Mouse (Mus musculus): ENCODE measurements around the gene Tbc1d1. TPM values are rescaled to one million over a fixed set of nuclear protein-coding genes. Genes with fewer than 3 reads are reported as not detected.
"Not testable (repeated sequence)": the region's sequence is repeated elsewhere in the genome, so short reads cannot be mapped to it uniquely, and the experiment has no call there.

Gene Tbc1d1
- polyA plus RNA-seq, 1 experiment from 2014 or later = 39.9 TPM

DNA sequence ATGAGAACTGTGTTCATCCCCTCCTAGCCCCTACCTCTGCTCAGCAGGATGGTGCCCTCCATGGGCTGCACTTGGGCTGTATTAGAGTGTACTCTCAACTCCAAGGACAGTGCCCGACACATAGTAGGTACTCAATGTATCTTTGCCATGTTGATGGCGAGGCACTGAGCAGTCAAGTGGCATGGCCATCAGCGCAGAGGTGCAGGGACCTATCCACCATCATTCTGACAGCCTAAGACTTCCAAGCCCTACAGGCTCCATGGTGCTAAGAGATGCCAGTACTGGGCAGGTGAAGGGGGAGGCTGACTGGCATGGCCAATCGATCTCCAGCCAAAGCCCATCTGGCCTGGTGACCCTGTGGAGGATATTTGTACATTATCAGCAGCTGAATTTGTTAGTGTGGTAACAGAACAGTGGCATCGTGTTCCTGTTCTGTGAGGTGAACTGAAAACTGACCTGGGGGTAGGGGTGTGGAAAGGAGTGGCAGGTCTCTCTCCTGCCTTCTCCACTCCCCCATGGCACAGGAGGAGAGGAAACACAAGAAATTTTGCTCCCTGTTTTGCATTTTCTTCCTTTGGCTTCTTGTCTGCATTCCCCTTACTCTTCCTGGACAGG, 169.7 kb downstream of the Tbc1d1 start:
- Histone ChIP-seq H3K9me3 (ENCODE audit: control insufficient read depth, low read length) (no peaks in the 10 kb centered on the region), H3K4me3 (ENCODE audit: low read length) (no peak overlapping the region), H3K27ac (ENCODE audit: low read depth, low read length) (peak overlapping the region; percentile 20; the same call in 1 of the 2 replicates), H3K36me3 (ENCODE audit: control insufficient read depth, insufficient read depth, low read length) (peaks cover 21% of the 10 kb centered on the region; the same call in 1 of the 2 replicates), H3K9ac (ENCODE audit: low read depth, low read length) (no peak overlapping the region), H3K4me2 (replicated peaks; ENCODE audit: low read depth, low read length) (no peak overlapping the region), H3K27me3 (ENCODE audit: control insufficient read depth, insufficient read depth, low read length) (no peaks in the 10 kb centered on the region), H3K4me1 (ENCODE audit: control insufficient read depth, insufficient read depth, low read length) (peaks cover 22% of the 10 kb centered on the region)
- WGBS = 72% methylated on average over 5 of the region's 5 CpGs
- ATAC-seq (ENCODE audit: low FRiP score, low TSS enrichment) = 0 out of 2 replicates have a peak, but pooled peaks have one; percentile 30

DNA sequence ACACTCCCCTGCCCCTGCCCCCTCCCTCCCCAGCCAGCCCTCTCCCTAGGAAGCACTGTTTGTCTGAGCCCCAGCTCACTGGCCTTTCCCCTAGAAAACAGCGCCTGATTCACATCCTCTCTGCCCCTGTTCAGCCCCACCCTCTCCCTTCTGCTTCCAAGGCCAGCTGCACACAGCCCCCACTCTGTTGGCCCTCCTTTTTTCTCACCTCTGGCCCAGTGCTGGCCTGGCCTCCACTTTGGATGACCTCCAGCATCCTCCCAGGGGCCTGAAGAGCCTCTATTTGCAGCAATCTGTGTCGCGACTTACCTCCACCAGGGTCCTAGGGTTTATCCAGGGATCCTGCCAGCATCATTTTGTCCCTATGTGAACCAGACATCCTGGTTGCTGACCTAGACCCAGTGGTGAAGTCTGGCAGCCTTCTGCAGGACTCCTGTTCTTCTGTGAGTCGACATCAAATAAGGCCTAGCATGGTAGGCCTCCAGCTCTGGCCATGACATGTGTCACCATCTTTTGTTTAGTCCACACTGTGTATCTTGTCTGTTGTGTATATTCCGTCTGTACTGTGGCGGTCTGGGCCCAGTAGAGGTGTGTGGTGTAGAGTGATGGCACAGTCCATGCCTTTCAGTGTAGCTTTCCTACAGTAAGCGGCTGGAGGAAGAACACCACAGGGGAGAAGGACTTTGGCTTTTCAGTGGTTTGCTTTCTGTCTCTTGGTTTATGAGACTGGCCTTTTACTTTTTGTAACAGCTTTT, 170.5 kb downstream of the Tbc1d1 start:
- H3K9ac ChIP-seq (ENCODE audit: low read depth, low read length) = no peak overlapping the region
- H3K4me3 ChIP-seq (ENCODE audit: low read length) = no peak overlapping the region
- WGBS = 60% methylated on average over 7 of the region's 7 CpGs
- no peak overlapping the region for H3K4me2 ChIP-seq (replicated peaks; ENCODE audit: low read depth, low read length)
- H3K36me3 ChIP-seq (ENCODE audit: control insufficient read depth, insufficient read depth, low read length) = peaks cover 24% of the 10 kb centered on the region; the same call in 1 of the 2 replicates
- peaks cover 14% of the 10 kb centered on the region for H3K4me1 ChIP-seq (ENCODE audit: control insufficient read depth, insufficient read depth, low read length)
- ATAC-seq (ENCODE audit: low FRiP score, low TSS enrichment) = peak; percentile 71; the same call in 1 of the 2 replicates
- no peaks in the 10 kb centered on the region for H3K9me3 ChIP-seq (ENCODE audit: control insufficient read depth, low read length)
- no peaks in the 10 kb centered on the region for H3K27me3 ChIP-seq (ENCODE audit: control insufficient read depth, insufficient read depth, low read length)
- peak overlapping the region; percentile 20; the same call in 1 of the 2 replicates for H3K27ac ChIP-seq (ENCODE audit: low read depth, low read length)

DNA sequence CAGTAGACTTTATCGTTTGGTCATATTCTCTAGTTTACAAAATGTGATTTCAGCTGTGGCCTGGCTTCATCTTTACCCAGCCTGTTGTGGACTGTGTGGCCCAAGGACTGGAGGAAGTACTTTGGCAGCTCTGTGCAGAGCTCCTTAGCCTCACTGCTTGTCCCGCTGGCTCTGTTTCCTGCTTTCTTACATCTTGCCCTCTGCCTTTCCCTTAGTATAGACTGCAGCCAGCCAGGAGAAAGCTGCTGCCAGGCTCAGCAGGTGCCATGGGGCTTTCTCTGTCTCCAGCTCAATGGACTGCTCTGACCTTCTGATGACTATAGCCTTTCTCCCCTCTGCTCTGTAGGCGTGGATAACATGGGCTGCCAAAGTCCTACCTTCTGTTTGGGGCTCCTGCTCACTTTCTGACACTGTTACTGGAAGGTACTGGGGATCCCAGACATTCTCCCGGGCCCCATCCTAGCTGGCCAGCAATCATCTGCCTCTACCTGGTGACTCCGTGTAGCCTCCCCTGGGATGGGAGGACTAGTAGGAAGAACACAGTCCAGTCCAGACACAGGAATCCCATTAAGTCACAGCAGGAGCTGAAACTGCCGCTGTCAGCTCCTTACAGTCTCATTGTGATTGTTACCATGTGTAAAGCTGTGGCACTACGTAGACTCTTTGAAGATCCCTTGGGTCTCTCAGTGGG, 171.3 kb downstream of the Tbc1d1 start:
- H3K36me3 ChIP-seq (ENCODE audit: control insufficient read depth, insufficient read depth, low read length) = peaks cover 24% of the 10 kb centered on the region; the same call in 1 of the 2 replicates

DNA sequence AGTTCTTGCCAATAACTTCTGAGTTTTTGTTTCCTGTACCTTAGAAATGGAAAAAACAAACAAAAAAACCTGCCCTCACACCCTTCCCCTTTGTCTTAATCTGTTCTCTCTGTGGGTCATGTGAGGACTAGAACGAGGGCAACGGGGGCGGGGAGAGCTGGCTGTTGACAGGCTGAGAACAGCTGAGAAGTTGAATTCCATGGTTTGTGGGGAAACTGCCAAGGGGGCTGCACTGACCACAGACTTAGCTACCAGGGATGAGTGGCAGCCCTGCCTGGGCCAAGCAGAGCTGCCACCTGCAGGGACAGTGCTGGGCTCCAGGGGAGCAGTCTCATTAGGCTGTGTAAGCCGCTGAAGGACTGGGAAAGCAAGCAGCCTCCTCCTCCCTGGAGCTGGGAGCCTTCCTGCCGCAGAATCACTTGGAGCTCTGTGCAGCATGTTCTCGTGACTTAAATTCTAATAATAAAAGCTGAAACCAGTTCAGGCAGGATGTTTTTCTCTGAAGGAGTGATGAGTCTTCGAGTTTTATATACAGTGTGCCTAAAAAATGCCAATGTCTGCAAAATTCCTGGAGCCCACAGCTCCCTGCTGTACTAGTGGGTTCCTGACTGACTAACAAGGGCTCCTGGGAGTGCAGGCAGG, 180.8 kb downstream of the Tbc1d1 start:
- peak; percentile 55 for ATAC-seq (ENCODE audit: low FRiP score, low TSS enrichment)
- H3K9ac ChIP-seq (ENCODE audit: low read depth, low read length) = no peak overlapping the region
- H3K36me3 ChIP-seq (ENCODE audit: control insufficient read depth, insufficient read depth, low read length) = peaks cover 38% of the 10 kb centered on the region
- peak overlapping the region; percentile 51; the same call in 1 of the 2 replicates for H3K27ac ChIP-seq (ENCODE audit: low read depth, low read length)
- H3K27me3 ChIP-seq (ENCODE audit: control insufficient read depth, insufficient read depth, low read length) = no peaks in the 10 kb centered on the region
- 48% methylated on average over 7 of the region's 7 CpGs for WGBS
- no peak overlapping the region for H3K4me2 ChIP-seq (replicated peaks; ENCODE audit: low read depth, low read length)
- no peak overlapping the region for H3K4me3 ChIP-seq (ENCODE audit: low read length)
- no peaks in the 10 kb centered on the region for H3K9me3 ChIP-seq (ENCODE audit: control insufficient read depth, low read length)
- peaks cover 6% of the 10 kb centered on the region; the same call in 1 of the 2 replicates for H3K4me1 ChIP-seq (ENCODE audit: control insufficient read depth, insufficient read depth, low read length)

More for the DNA sequence above, 171.3 kb downstream of the Tbc1d1 start:
- WGBS = 87% methylated on average over 7 of the region's 7 CpGs
- Histone ChIP-seq H3K4me3 (ENCODE audit: low read length) (no peak overlapping the region), H3K4me2 (replicated peaks; ENCODE audit: low read depth, low read length) (no peak overlapping the region), H3K27me3 (ENCODE audit: control insufficient read depth, insufficient read depth, low read length) (no peaks in the 10 kb centered on the region), H3K9ac (ENCODE audit: low read depth, low read length) (no peak overlapping the region), H3K27ac (ENCODE audit: low read depth, low read length) (no peak overlapping the region), H3K9me3 (ENCODE audit: control insufficient read depth, low read length) (no peaks in the 10 kb centered on the region), H3K4me1 (ENCODE audit: control insufficient read depth, insufficient read depth, low read length) (peaks cover 11% of the 10 kb centered on the region)
- no peak for ATAC-seq (ENCODE audit: low FRiP score, low TSS enrichment)

DNA sequence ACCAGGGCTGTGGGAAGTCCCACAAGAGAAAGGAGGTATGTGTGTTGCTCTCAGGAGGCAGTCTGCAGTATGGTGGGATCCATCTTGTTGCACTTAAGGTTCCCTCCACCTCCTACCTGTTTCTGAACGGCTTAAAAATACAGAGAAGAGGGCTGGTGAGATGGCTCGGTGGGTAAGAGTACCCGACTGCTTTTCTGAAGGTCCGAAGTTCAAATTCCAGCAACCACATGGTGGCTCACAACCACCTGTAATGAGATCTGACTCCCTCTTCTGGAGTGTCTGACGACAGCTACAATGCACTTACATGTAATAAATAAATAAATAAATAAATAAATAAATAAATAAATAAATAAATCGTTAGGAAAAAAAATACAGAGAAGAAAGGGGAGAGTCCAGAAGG, 182.7 kb downstream of the Tbc1d1 start:
- H3K27ac ChIP-seq (ENCODE audit: low read depth, low read length); H3K4me3 ChIP-seq (ENCODE audit: low read length); H3K9me3 ChIP-seq (ENCODE audit: control insufficient read depth, low read length); H3K4me1 ChIP-seq (ENCODE audit: control insufficient read depth, insufficient read depth, low read length); H3K4me2 ChIP-seq (replicated peaks; ENCODE audit: low read depth, low read length); ATAC-seq (ENCODE audit: low FRiP score, low TSS enrichment); H3K27me3 ChIP-seq (ENCODE audit: control insufficient read depth, insufficient read depth, low read length); H3K9ac ChIP-seq (ENCODE audit: low read depth, low read length): not testable (repeated sequence)
- 75% methylated on average over 6 of the region's 6 CpGs for WGBS
- peaks cover 29% of the 10 kb centered on the region for H3K36me3 ChIP-seq (ENCODE audit: control insufficient read depth, insufficient read depth, low read length)

DNA sequence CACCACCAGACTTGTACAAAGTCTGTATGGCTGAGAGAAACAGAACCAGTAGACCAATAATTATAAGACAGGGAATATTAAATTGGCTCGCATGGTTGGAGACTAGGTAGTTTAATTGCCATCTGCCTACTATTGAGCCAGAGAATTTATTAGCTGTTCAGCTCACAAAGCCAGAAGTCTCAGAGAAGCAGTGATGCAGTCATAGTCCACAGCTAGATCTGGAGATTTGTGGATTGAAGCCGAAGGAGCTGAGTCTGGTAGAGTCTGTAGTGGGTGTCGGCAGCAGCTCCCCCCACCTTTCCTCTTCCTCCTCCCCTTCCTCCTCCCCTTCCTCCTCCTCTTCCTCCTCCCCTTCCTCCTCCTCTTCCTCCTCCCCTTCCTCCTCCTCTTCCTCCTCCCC, 184.3 kb downstream of the Tbc1d1 start:
- ATAC-seq (ENCODE audit: low FRiP score, low TSS enrichment) = no peak

DNA sequence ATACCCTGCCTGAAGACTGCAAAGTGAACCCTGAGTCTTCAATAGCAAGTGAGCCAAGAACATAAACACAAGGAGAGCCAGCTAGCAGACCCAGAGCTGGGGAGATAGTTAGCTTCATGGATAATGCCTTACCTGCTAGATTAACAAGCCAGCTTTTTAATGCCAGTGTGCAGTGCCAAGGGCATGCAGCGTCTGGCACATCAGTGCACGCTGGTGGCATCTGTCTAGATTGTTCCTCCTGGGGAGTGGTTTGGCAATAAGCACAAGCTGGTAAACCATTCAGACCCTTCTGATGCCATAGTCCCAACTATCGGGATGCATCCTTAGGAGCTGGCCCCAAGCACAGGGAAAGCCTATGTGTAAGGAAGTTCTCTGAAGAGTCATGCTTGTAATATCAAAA, 185.6 kb downstream of the Tbc1d1 start:
- no peaks in the 10 kb centered on the region for H3K27me3 ChIP-seq (ENCODE audit: control insufficient read depth, insufficient read depth, low read length)
- H3K9ac ChIP-seq (ENCODE audit: low read depth, low read length) = no peak overlapping the region
- peaks cover 18% of the 10 kb centered on the region; the same call in 1 of the 2 replicates for H3K36me3 ChIP-seq (ENCODE audit: control insufficient read depth, insufficient read depth, low read length)
- H3K9me3 ChIP-seq (ENCODE audit: control insufficient read depth, low read length) = no peaks in the 10 kb centered on the region
- H3K27ac ChIP-seq (ENCODE audit: low read depth, low read length) = no peak overlapping the region
- WGBS = 91% methylated on average over 3 of the region's 3 CpGs
- no peak for ATAC-seq (ENCODE audit: low FRiP score, low TSS enrichment)
- H3K4me3 ChIP-seq (ENCODE audit: low read length) = no peak overlapping the region
- H3K4me2 ChIP-seq (replicated peaks; ENCODE audit: low read depth, low read length) = no peak overlapping the region
- peaks cover 15% of the 10 kb centered on the region for H3K4me1 ChIP-seq (ENCODE audit: control insufficient read depth, insufficient read depth, low read length)

More for the DNA sequence above, 184.3 kb downstream of the Tbc1d1 start:
- Histone ChIP-seq H3K9me3 (ENCODE audit: control insufficient read depth, low read length) (no peaks in the 10 kb centered on the region), H3K4me1 (ENCODE audit: control insufficient read depth, insufficient read depth, low read length) (peaks cover 8% of the 10 kb centered on the region; the same call in 1 of the 2 replicates), H3K27ac (ENCODE audit: low read depth, low read length) (no peak overlapping the region), H3K4me2 (replicated peaks; ENCODE audit: low read depth, low read length) (no peak overlapping the region), H3K27me3 (ENCODE audit: control insufficient read depth, insufficient read depth, low read length) (no peaks in the 10 kb centered on the region), H3K4me3 (ENCODE audit: low read length) (no peak overlapping the region), H3K36me3 (ENCODE audit: control insufficient read depth, insufficient read depth, low read length) (peaks cover 20% of the 10 kb centered on the region), H3K9ac (ENCODE audit: low read depth, low read length) (no peak overlapping the region)
- 81% methylated on average over 3 of the region's 3 CpGs for WGBS

DNA sequence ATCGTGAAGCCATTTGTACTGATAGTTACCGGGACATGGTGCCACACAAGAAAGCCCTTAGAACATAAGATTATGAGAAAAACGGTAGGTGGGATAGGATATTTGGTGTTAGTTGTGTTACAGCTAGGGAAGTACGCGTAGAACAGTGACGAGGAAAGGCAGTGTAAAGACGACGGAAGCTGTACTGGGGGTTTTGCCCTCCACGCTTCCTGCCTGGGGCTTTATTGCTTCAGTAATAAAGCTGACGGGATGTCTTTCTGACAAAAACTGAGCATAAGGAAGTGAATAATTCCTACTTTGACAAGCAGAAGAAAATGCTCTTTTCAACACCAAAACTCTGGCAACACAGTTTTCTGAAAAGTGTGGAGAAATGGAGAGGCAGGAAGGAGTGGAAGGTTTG, 186.0 kb downstream of the Tbc1d1 start:
- H3K36me3 ChIP-seq (ENCODE audit: control insufficient read depth, insufficient read depth, low read length) = peaks cover 18% of the 10 kb centered on the region; the same call in 1 of the 2 replicates
- no peak overlapping the region for H3K27ac ChIP-seq (ENCODE audit: low read depth, low read length)
- H3K9ac ChIP-seq (ENCODE audit: low read depth, low read length) = no peak overlapping the region
- H3K4me2 ChIP-seq (replicated peaks; ENCODE audit: low read depth, low read length) = no peak overlapping the region
- H3K9me3 ChIP-seq (ENCODE audit: control insufficient read depth, low read length) = no peaks in the 10 kb centered on the region
- H3K4me1 ChIP-seq (ENCODE audit: control insufficient read depth, insufficient read depth, low read length) = peaks cover 12% of the 10 kb centered on the region
- no peak overlapping the region for H3K4me3 ChIP-seq (ENCODE audit: low read length)
- no peak for ATAC-seq (ENCODE audit: low FRiP score, low TSS enrichment)
- WGBS = 64% methylated on average over 10 of the region's 10 CpGs
- no peaks in the 10 kb centered on the region for H3K27me3 ChIP-seq (ENCODE audit: control insufficient read depth, insufficient read depth, low read length)
